Mouse (Mus musculus) limb, embryonic 10.5 days (tissue): Measurements from ENCODE around the gene Adamts9. TPM values are rescaled to one million over a fixed set of nuclear protein-coding genes. Genes with fewer than 3 reads are reported as not detected.
A peak's percentile ranks its signal among the peaks of the same experiment; 100 is the strongest.

Experiments
- DNase-seq: peaks from one replicate; pipeline ENCODE4 v3.0.0-alpha.2; 2017; ENCODE audit warnings: low spot score
- H3K27ac ChIP-seq: fragments of 300-500 bp; sonication (generic); 2 replicates; pipeline ENCODE4 v1.5.1; 2016; ENCODE audit warnings: mild to moderate bottlenecking
- H3K27me3 ChIP-seq: fragments of 300-500 bp; sonication (generic); 2 replicates; pipeline ENCODE4 v1.6.1; 2016; ENCODE audit warnings: low read depth, mild to moderate bottlenecking; ENCODE audit not compliant: poor library complexity, severe bottlenecking
- H3K36me3 ChIP-seq: fragments of 300-500 bp; sonication (generic); 2 replicates; pipeline ENCODE4 v1.6.1; 2016; ENCODE audit warnings: mild to moderate bottlenecking, moderate library complexity
- H3K4me1 ChIP-seq: fragments of 300-500 bp; sonication (generic); 2 replicates; pipeline ENCODE4 v1.6.1; 2016
- H3K4me3 ChIP-seq: fragments of 300-500 bp; sonication (generic); 2 replicates; pipeline ENCODE4 v1.5.1; 2016; ENCODE audit warnings: mild to moderate bottlenecking, moderate library complexity
- H3K9me3 ChIP-seq: fragments of 300-500 bp; sonication (generic); replicated peaks from 2 replicates; pipeline ENCODE4 v1.6.1; 2016; ENCODE audit warnings: mild to moderate bottlenecking
- WGBS: fragments of 180-500 bp; shearing (Covaris S2); methylation state at CpG from one replicate; pipeline ENCODE4 v1.1.7; 2016; 5-methylcytosine and 5-hydroxymethylcytosine counted together
- polyA plus RNA-seq: library from polyadenylated mRNA; unstranded; fragments of >200 nt; fragmentation: Nextera tagmentation; extraction: Ambion mirVana; gene quantifications from 2 replicates; pipeline ENCODE4 v1.2.1, GENCODE M21; 2016

The Adamts9 gene
- polyA plus RNA-seq, 1 experiment from 2014 or later: 3.0 TPM

GRCm38 (mm10) chr6:92874854-92875253 is 68.4 kb downstream of the Adamts9 start:
- no peak overlapping the region for H3K4me3 ChIP-seq
- no peak for DNase-seq

GRCm38 (mm10) chr6:92872766-92873165 is 70.5 kb downstream of the Adamts9 start:
- no peak for DNase-seq

More at GRCm38 (mm10) chr6:92874854-92875253, 68.4 kb downstream of the Adamts9 start:
- H3K27ac ChIP-seq: no peak overlapping the region
- H3K9me3 ChIP-seq: no peaks in the 10 kb centered on the region
- WGBS: 61% methylated on average over 5 of the region's 5 CpGs
- H3K27me3 ChIP-seq: no peaks in the 10 kb centered on the region
- H3K36me3 ChIP-seq: peaks cover 5% of the 10 kb centered on the region; the same call in 1 of the 2 replicates
- H3K4me1 ChIP-seq: peaks cover 18% of the 10 kb centered on the region

GRCm38 (mm10) chr6:92871813-92872212 is 71.5 kb downstream of the Adamts9 start:
- H3K27ac ChIP-seq: no peak overlapping the region
- no peak overlapping the region for H3K4me3 ChIP-seq
- H3K36me3 ChIP-seq: peaks cover 2% of the 10 kb centered on the region; the same call in 1 of the 2 replicates
- WGBS: 45% methylated on average over 4 of the region's 4 CpGs
- H3K27me3 ChIP-seq: no peaks in the 10 kb centered on the region
- no peaks in the 10 kb centered on the region for H3K9me3 ChIP-seq
- H3K4me1 ChIP-seq: peaks cover 29% of the 10 kb centered on the region
- peak; percentile 19 for DNase-seq

More at GRCm38 (mm10) chr6:92872766-92873165, 70.5 kb downstream of the Adamts9 start:
- H3K9me3 ChIP-seq: no peaks in the 10 kb centered on the region
- peaks cover 4% of the 10 kb centered on the region; the same call in 1 of the 2 replicates for H3K36me3 ChIP-seq
- no peak overlapping the region for H3K4me3 ChIP-seq
- H3K27me3 ChIP-seq: no peaks in the 10 kb centered on the region
- peaks cover 29% of the 10 kb centered on the region for H3K4me1 ChIP-seq
- no peak overlapping the region for H3K27ac ChIP-seq
- 93% methylated on average over 10 of the region's 10 CpGs for WGBS

GRCm38 (mm10) chr6:92869582-92870219 is 73.6 kb downstream of the Adamts9 start:
- peak; percentile 57 for DNase-seq
- Histone ChIP-seq H3K9me3 (no peaks in the 10 kb centered on the region), H3K4me3 (peak overlapping the region; percentile 24), H3K36me3 (peaks cover 2% of the 10 kb centered on the region; the same call in 1 of the 2 replicates), H3K4me1 (peaks cover 29% of the 10 kb centered on the region), H3K27ac (0 out of 2 replicates have a peak overlapping the region, but pooled peaks have one; percentile 50), H3K27me3 (no peaks in the 10 kb centered on the region)
- WGBS: 28% methylated on average over 16 of the region's 16 CpGs

- DNase-seq: no peak
- Histone ChIP-seq H3K36me3 (peaks cover 2% of the 10 kb centered on the region; the same call in 1 of the 2 replicates), H3K4me1 (peaks cover 29% of the 10 kb centered on the region), H3K9me3 (no peaks in the 10 kb centered on the region), H3K27ac (0 out of 2 replicates have a peak within 1 kb of the TSS, but pooled peaks have one; percentile 50), H3K4me3 (peak within 1 kb of the TSS; percentile 24), H3K27me3 (no peaks in the 10 kb centered on the region)
- WGBS: 49% methylated on average over 4 of the region's 4 CpGs
Observed at GRCm38 (mm10) chr6:92869089-92869581, 74.2 kb downstream of the Adamts9 start, which contains the start of gene Gm15737. Gm15737 (plus strand) TSS chr6:92869357.

- Histone ChIP-seq H3K27ac (no peak overlapping the region), H3K4me1 (peaks cover 9% of the 10 kb centered on the region; the same call in 1 of the 2 replicates), H3K36me3 (no peaks in the 10 kb centered on the region; the same call in 1 of the 2 replicates), H3K27me3 (no peaks in the 10 kb centered on the region), H3K4me3 (no peak overlapping the region), H3K9me3 (no peaks in the 10 kb centered on the region)
- WGBS: 73% methylated on average over 9 of the region's 9 CpGs
- no peak for DNase-seq
Observed at GRCm38 (mm10) chr6:92862599-92862998, 80.7 kb downstream of the Adamts9 start.

- 66% methylated on average over 5 of the region's 5 CpGs for WGBS
- DNase-seq: no peak
- Histone ChIP-seq H3K36me3 (no peaks in the 10 kb centered on the region; the same call in 1 of the 2 replicates), H3K27me3 (no peaks in the 10 kb centered on the region), H3K27ac (no peak overlapping the region), H3K4me3 (no peak overlapping the region), H3K4me1 (peaks cover 12% of the 10 kb centered on the region; the same call in 1 of the 2 replicates), H3K9me3 (no peaks in the 10 kb centered on the region)
Observed at GRCm38 (mm10) chr6:92860285-92860912, 82.9 kb downstream of the Adamts9 start.

- Histone ChIP-seq H3K4me3 (no peak overlapping the region), H3K4me1 (peaks cover 12% of the 10 kb centered on the region; the same call in 1 of the 2 replicates), H3K36me3 (no peaks in the 10 kb centered on the region; the same call in 1 of the 2 replicates), H3K27ac (no peak overlapping the region), H3K27me3 (no peaks in the 10 kb centered on the region), H3K9me3 (no peaks in the 10 kb centered on the region)
- DNase-seq: no peak
- 96% methylated on average over 12 of the region's 12 CpGs for WGBS
Observed at GRCm38 (mm10) chr6:92858721-92859510, 84.4 kb downstream of the Adamts9 start.

GRCm38 (mm10) chr6:92857761-92858160 is 85.5 kb downstream of the Adamts9 start:
- 94% methylated on average over 13 of the region's 13 CpGs for WGBS
- H3K9me3 ChIP-seq: no peaks in the 10 kb centered on the region
- no peaks in the 10 kb centered on the region for H3K27me3 ChIP-seq
- H3K27ac ChIP-seq: no peak overlapping the region
- H3K4me3 ChIP-seq: no peak overlapping the region
- no peak for DNase-seq
- H3K36me3 ChIP-seq: no peaks in the 10 kb centered on the region; the same call in 1 of the 2 replicates
- peaks cover 12% of the 10 kb centered on the region; the same call in 1 of the 2 replicates for H3K4me1 ChIP-seq

- H3K4me3 ChIP-seq: no peak overlapping the region
- no peak overlapping the region for H3K27ac ChIP-seq
- no peaks in the 10 kb centered on the region for H3K9me3 ChIP-seq
- WGBS: 89% methylated on average over 4 of the region's 4 CpGs
- peaks cover 8% of the 10 kb centered on the region; the same call in 1 of the 2 replicates for H3K4me1 ChIP-seq
- H3K36me3 ChIP-seq: no peaks in the 10 kb centered on the region; the same call in 1 of the 2 replicates
- H3K27me3 ChIP-seq: no peaks in the 10 kb centered on the region
- no peak for DNase-seq
Observed at GRCm38 (mm10) chr6:92854873-92855272, 88.4 kb downstream of the Adamts9 start.

GRCm38 (mm10) chr6:92850250-92850649 is 93.0 kb downstream of the Adamts9 start:
- Histone ChIP-seq H3K9me3 (no peaks in the 10 kb centered on the region), H3K4me3 (no peak overlapping the region), H3K4me1 (0 out of 2 replicates have a peak, but pooled peaks cover 4% of the 10 kb centered on the region), H3K27ac (no peak overlapping the region; the same call in 1 of the 2 replicates), H3K36me3 (no peaks in the 10 kb centered on the region), H3K27me3 (no peaks in the 10 kb centered on the region)
- 83% methylated on average over 5 of the region's 5 CpGs for WGBS
- DNase-seq: no peak

GRCm38 (mm10) chr6:92849208-92849607 is 94.1 kb downstream of the Adamts9 start:
- H3K36me3 ChIP-seq: no peaks in the 10 kb centered on the region

More at GRCm38 (mm10) chr6:92849208-92849607, 94.1 kb downstream of the Adamts9 start:
- Histone ChIP-seq H3K4me1 (0 out of 2 replicates have a peak, but pooled peaks cover 4% of the 10 kb centered on the region), H3K27me3 (no peaks in the 10 kb centered on the region), H3K4me3 (no peak overlapping the region), H3K9me3 (no peaks in the 10 kb centered on the region), H3K27ac (no peak overlapping the region)
- 95% methylated on average over 9 of the region's 9 CpGs for WGBS
- no peak for DNase-seq
